Mouse (Mus musculus) cerebellum, adult 11-12 months (tissue): Measurements from ENCODE around the gene Ass1.

ENCODE experiments used
- DNase-seq: peaks from one replicate; pipeline ENCODE4 v3.0.0; 2022

The Ass1 gene

GRCm38 (mm10) chr2:31469931-31470682, at the start of gene Ass1:
Gene Ass1 (plus strand): TSS chr2:31470207.
- peak; percentile 42 for DNase-seq

DNA sequence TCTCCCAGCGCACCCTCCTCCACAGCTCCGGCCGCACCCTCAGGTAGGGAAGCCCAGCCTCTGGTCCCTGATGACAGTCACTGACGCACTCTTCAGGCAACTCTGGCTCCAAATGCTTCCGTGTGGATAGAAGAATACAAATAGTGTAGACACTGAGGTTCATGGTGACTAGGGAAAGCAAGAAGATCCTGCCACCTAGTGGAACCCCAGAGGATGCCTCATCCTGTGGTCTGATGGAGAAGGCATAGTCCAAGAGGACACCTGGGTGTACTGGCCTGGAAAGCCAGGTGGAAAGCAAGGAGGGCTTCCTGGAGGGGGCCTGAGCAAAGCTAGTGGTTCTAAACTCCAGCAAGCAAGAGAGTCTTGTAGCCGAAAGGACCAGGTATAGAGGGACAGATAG, 49.1 kb upstream of the Ass1 start:
- no peak for DNase-seq

DNA sequence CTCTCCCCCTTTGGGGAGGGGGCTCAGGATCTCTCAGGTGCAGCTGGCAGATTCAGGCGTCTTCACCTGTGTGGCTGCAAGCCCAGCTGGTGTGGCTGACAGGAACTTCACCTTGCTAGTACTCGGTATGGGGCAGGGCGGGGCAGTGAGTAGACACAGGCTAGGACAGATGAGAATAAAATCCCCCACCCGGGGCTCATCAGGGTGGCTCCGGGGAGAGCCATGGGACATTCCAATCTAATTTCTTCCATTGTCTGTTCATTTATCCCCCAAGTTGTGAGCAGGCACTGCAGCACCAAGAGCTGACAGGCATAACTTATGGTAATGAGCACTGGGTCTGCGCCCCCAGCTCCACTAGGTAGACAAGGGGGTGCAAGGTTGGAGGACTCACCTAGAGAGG, 47.4 kb upstream of the Ass1 start:
- DNase-seq: no peak

GRCm38 (mm10) chr2:31431477-31431876, 38.5 kb upstream of the Ass1 start:
- no peak for DNase-seq

DNA sequence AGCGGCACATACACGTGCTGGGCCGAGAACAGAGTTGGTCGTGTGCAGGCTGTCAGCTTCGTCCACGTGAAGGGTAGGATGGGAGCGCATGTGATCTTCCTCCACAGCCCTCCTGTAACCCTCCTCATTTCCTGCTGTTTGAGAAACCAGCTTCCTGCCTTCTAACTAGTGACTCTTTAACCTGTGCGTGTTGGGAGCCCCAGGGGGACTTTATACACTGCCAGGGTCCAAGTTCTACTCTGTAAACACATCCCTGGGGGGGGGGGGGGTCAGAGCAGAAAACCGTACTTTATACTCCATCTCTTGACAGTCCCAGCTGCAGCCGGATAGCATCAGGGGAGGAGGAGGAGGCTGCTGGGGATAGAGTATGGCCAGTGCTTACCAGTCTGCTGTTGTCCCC, 35.3 kb upstream of the Ass1 start:
- DNase-seq: no peak

GRCm38 (mm10) chr2:31435567-31435966, 34.4 kb upstream of the Ass1 start:
- DNase-seq: no peak

DNA sequence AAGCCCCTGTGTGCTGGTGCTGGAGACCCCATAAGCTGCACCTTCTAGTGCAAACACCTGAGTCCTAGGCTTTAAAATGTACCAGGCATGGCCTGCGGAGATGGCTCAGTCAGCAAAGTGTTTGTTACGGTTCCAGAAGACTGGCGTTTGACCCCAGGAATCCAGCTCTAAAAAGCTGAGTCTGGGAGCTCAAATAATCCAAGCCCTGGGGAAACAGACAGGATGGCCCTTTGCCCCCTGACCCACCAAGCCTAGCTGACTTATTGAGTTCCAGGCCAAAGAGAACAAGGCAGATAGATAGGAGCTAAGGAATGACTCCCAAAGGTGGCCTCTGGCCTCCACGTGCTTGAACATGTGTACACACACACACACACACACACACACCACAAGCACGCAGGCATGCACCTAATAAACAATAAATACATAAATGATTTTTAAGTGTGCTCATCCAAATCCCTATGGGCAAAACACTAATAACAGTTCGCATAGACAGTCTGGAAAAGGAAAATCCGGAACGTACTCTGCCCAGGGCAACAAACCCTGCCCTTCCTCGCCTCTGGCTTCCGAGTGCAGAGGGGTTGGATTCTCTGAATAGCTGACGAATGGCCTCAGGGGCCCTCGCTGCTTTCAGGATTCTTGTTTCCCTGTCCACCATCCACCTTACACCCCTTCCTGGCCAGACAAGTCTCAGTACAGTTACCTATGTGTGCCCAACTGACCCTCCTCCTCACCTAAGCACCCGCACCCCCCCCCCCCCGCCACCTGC, 32.3 kb upstream of the Ass1 start:
- no peak for DNase-seq

DNA sequence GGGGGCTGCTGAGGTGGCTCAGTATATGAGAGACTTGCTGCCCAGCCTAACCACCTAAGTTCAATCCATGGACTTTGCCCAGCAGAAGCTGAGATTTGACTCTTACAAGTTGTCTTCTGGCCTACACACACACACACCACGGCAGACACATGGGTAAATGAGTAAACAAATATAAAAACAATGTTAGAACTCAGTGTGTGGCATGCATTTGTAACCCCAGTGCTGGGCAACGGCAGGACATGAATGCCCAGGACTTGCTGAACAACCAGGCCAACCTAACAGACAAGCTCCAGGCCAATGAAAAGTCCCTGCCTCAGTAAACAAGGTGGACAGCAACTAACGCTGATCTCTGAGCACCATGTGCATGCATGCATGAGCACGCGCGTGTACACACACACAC, 30.4 kb upstream of the Ass1 start:
- DNase-seq: no peak

DNA sequence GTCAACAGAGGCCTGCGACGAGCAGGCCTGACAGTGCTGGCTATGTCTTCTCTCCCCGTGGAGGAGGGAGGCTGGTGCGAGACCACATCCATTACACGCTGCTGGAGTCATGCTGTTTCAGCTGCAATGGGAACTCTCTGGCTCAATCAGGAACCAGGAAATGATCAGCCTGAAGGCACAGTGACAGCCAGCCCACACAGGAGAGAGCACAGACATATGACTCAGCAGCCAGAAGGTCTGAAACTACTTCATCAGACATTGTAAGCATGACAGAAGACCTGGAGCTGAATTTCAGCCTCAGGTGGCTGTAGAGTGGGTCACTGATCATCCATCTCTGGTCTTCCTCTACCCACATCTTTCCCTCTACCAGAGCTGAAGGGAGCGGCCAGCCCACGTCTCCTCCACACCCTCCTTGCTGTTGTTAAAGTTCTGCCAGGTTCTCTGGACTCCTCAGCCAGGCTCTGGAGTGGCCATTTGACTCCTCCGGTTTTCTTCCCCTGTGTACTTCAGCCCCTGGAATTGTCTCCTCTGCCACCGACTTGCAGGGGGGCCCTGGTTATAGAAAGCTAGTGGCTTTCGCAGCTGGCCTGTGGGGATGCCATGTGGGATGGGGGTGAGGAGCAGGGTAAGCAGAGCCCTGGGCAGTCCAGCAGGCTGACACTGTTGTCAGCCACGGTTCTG, 27.4 kb upstream of the Ass1 start:
- no peak for DNase-seq

- DNase-seq: no peak
Measured at GRCm38 (mm10) chr2:31446036-31446435, 24.0 kb upstream of the Ass1 start.

GRCm38 (mm10) chr2:31446456-31446855, 23.6 kb upstream of the Ass1 start:
- DNase-seq: no peak

DNA sequence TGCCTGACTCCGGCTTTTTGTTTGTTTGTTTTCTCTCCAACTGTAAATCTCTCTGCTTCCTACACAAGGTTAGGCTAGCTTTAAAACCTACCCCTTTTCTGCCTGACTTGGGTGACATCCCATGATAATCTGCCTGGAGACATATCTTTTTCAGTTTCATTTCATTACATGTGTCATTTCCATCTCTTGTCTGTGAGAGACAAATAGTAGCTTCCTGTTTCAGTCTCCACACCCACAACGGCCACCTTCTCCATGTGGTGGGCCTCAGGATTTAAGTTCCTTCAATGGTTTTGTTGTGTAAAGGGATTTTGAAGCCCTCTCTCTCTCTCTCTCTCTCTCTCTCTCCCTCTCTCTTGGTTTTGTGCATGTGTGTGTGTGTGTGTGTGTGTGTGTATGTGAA, 22.5 kb upstream of the Ass1 start:
- no peak for DNase-seq

DNA sequence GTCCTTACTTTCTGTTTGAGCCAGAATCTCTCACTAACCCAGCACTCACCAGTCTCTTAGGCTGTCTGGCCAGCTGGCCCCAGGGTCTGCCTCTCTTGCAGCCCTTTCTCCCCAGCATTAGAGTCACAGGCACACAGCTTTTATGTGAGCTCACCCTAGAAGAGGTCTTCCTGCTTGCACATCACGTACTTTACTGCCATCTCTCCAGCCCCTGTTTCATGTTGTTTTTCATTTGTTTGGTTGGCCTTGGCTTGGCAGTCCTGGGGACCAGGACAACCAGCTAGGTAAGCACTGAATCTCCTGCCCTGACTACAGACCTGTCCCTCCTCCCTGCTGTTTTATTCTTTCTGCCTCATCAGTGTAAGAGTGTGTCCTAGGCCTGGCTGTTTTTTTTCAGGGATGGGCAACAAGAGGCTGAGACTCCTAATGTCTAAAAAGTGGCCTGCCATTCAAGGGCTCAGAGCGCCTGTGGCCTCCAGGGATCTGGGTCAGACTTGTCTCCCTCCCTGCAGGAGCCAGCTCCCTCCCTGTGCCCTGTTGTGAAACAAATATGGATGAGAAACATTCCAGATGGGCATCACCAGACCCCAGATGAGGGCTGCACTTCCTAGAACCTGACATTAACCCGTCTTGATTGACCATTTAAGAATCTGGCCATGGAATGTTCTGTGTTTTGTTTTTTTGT, 21.1 kb upstream of the Ass1 start:
- no peak for DNase-seq

DNA sequence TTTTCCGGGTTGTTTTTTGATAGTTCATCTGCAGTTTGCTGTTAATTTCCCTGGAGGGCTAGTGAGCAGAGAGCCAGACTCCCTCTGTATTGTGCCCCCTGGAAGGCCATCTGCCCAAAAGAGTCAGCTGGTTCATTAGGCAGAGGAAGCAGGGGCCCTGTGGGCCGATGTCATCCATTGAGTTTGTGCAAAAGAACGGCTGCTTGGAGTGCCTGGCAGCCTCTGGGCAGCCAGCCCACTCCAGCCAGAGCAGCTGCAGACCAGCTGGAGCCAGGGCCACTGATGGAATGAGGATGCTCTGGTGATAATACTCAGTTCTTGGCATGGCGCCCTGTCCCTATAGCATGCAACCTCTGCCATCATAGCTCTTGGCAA, 20.6 kb upstream of the Ass1 start:
- DNase-seq: peak; percentile 35

DNA sequence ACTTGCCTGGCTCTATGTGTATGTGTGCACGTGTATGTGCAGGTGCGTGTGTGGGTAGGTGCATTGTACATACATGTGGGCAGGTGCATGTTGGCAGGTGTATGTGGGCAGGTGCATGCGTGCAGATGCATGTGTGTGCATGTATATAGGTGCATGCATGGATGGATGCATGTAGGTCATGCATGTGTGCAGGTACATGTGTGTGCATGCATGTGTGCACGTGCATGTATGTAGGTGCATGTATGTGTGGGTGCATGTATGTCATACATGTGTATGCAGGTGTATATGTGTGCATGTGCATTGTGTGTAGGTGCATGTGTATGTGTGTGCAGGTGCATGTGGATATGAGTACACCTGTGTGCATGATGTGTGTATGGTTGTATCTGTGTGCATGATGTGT, 20.1 kb upstream of the Ass1 start:
- no peak for DNase-seq

DNA sequence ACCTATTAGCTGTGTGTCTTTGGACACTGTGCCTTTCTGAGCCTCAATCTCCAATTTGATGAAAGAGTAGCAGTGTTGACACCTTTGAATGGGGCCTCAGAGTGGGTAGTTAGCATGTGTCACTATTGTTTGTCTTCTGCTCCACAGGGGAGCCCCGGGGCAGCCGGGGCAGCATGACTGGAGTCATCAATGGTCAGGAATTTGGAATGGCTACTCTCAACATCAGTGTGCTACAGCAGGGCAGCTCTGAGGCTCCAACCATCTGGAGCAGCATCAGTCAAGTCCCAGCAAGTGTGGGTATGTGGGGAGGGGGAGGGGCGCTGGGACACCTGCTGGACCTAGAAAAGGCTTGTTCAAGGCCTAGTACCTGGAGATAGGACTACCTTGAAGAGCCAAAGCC, 19.3 kb upstream of the Ass1 start:
- DNase-seq: no peak

DNA sequence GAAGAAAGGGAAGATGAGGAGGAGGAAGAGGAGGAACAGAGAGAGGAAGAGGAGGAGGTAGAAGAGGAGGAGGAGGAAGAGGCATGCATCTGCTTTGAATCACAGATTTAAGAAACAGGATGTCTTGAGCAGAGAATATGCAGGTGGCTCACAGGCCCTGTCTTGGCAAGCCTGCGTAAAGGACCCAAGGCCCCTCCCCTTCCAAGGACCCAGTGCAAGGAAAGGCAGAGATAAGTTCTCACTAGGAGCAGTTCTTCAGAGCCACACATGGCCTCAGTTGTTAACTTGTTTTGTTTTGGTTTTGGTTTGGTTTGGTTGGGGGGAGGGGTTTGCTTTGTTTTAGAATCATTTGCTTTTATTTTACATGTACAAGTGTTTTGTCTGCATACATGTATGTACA, 18.5 kb upstream of the Ass1 start:
- DNase-seq: no peak

- no peak for DNase-seq
Measured at GRCm38 (mm10) chr2:31453011-31453410, 17.0 kb upstream of the Ass1 start.

DNA sequence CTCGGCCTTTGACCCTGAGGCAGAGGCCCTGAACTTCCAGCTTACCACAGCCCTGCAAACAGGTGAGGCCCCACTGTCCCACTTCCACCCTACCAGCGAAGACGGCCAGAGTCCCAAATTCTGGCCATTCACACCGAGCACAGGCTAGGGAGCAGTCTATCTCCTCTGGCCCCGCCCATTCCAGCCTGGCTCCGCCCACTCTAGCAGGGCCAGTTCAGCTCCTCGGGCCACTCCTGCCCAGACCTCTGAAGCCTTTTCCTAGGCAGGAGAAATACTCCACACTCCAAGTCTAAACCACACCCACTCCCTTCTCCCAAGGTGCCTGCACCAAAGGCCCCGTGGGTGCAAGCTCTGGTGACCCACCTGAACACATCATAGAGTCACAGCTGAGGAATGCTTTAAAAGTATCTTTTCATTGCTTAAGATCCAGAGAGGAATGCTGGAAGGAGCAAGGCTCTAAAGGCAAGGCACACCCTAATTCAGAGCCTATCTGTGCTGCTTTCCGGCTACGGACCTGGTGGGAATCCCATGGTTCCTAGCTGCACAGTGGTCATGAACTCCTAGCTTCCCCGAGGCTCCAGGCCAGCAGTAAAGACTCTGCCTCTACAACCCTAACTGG, 16.3 kb upstream of the Ass1 start:
- no peak for DNase-seq

DNA sequence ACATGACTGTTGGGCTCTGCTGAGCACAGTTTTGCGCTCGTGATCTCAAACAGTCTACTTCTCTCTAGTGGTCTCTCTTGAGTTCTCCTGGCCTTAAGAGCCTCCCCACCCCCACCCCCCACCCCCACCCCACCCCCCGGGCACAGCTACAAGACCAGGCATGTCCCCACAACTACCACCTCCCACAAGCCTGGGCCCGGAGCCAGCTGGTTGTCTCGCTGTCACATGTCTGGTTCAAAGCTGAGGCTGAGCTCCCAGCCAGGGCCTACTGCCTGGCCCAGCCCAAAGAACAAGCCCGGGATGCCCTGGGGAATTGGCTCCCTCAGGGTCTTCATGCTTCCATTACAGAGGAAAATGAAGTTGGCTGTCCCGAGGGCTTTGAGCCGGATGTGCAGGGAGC, 15.7 kb upstream of the Ass1 start:
- no peak for DNase-seq

DNA sequence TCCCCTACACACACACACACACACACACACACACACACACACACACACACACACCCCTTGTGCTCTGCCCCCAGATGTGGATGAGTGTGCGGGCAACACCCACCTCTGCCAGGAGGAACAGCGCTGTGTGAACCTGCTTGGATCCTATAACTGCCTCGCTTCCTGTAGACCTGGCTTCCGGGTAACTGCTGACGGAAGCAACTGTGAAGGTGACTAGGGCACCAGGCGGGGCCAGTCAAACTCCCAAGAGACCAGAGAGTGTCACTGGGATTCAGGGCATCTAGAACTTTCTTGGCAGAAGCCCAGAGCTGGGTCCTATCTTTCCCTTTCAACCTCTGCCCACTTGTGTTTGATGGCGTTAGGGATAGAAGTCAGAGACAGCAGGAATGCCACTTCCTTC, 14.6 kb upstream of the Ass1 start:
- DNase-seq: no peak

- DNase-seq: no peak
Measured at GRCm38 (mm10) chr2:31458460-31458859, 11.5 kb upstream of the Ass1 start.
